Mouse (Mus musculus): ENCODE measurements around the gene E2f6. TPM values are rescaled to one million over a fixed set of nuclear protein-coding genes. Genes with fewer than 3 reads are reported as not detected.

Gene E2f6
- polyA plus RNA-seq, 1 experiment, result 40.1 TPM

DNA sequence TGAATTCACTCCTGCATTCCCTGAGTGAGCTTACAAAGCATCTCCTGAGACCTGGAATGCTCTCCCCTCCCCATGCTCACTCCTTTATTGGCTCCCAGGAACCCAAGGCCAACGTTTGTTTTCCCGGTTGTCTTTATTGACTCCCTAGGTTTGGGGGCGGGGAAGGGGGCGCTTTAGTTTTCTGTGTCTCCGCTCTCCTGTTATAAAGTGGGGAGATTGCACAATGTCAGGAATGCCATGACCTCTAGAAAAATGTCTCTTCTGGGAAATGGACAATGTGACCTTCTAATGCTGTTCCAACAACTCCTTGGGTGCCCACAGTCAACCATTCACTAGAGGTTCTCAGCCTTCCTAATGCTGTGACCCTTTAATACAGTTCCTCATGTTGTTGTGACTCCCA, 32.2 kb upstream of the E2f6 start:
- H3K27ac ChIP-seq (ENCODE audit: insufficient read depth, low read length), result no peak overlapping the region
- TF ChIP-seq POLR2A (IDR thresholded peaks at IDR 0.05; ENCODE audit: extremely low read depth, insufficient read depth, low read length) (no peak), CTCF (IDR thresholded peaks at IDR 0.05; ENCODE audit: extremely low read depth, insufficient read depth, low read length) (no peak)
- no peak overlapping the region for H3K4me3 ChIP-seq (ENCODE audit: insufficient read depth, low read length)
- no peaks in the 10 kb centered on the region for H3K4me1 ChIP-seq (ENCODE audit: control insufficient read depth, insufficient read depth, low read length)

DNA sequence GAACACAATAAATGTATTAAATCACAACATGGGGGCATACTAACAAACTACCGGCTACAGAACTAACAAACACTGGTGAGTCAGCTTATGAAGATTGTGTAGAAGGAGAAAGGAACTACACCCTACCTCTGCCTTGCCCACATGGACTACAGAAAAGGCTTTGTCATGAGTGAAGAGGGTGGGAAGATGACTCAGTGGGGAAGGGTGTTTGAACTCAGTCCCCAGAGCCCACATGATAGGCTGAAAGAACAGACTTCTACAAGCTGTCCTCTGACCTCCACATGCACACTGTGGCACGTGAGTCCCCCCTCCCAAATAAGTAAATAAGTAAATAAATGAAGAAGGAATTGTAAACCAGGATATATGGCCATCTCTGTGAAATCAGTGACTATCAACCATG, 31.6 kb upstream of the E2f6 start:
- TF ChIP-seq CTCF (IDR thresholded peaks at IDR 0.05; ENCODE audit: extremely low read depth, insufficient read depth, low read length) (no peak), POLR2A (IDR thresholded peaks at IDR 0.05; ENCODE audit: extremely low read depth, insufficient read depth, low read length) (no peak)
- no peaks in the 10 kb centered on the region for H3K4me1 ChIP-seq (ENCODE audit: control insufficient read depth, insufficient read depth, low read length)
- no peak overlapping the region for H3K4me3 ChIP-seq (ENCODE audit: insufficient read depth, low read length)
- H3K27ac ChIP-seq (ENCODE audit: insufficient read depth, low read length), result no peak overlapping the region

DNA sequence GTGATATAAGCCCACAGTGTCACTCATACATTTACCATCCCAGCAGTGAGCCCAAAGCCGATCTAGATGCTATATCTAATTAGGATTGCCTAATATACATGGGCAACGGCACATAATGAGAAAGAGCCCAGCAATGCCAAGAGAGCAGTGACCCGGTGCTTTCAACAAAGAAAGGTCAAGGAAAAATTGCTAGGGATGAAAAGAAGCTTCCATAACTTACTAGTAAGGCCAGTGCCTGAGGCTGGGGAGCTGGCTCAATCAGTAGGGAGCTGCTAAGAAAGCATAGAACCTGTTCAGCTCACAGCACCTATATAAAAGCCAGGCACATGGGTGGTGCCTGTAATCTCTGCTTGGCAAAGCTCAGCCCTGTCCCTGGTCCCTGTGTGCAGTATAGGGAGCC, 30.4 kb upstream of the E2f6 start:
- Histone ChIP-seq H3K27ac (ENCODE audit: insufficient read depth, low read length) (no peak overlapping the region), H3K4me3 (ENCODE audit: insufficient read depth, low read length) (no peak overlapping the region), H3K4me1 (ENCODE audit: control insufficient read depth, insufficient read depth, low read length) (no peaks in the 10 kb centered on the region)
- no peak for TF ChIP-seq POLR2A (IDR thresholded peaks at IDR 0.05; ENCODE audit: extremely low read depth, insufficient read depth, low read length)
- TF ChIP-seq CTCF (IDR thresholded peaks at IDR 0.05; ENCODE audit: extremely low read depth, insufficient read depth, low read length), result no peak

DNA sequence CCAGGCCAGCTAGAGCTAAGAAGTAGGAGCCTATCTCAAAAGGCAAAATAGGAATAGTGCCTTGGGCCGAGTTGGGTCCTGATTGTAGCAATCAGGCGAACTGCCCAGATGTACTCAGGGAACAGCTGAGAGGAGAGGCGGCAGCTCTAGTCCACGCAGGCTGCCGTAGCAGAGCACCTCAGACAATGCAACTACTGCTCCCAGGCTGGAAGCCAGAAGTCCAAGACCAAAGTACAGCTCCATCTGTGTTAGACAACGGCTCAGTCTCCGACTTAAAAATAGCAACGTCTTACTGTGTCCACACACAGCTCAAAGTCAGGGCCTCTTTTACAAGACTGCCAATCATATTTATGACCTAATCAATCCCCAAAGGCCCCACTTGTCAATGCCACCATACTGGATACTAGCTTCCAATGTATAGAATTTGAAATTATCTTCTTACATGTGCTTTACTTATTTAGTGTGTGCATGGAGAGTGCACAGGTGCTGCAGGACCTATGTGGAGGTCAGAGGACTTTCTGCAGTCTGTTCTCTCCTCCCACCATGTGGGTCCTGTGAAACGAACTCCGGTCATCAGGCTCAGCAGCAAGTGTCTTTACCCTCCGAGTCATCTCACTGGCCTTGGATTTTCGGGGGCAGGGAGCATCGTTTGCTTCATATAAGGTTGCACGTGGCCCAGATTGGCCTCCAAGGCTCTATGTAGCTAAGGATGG, 29.6 kb upstream of the E2f6 start:
- Histone ChIP-seq H3K27ac (ENCODE audit: insufficient read depth, low read length) (no peak overlapping the region), H3K4me3 (ENCODE audit: insufficient read depth, low read length) (no peak overlapping the region), H3K4me1 (ENCODE audit: control insufficient read depth, insufficient read depth, low read length) (no peaks in the 10 kb centered on the region)
- no peak for TF ChIP-seq POLR2A (IDR thresholded peaks at IDR 0.05; ENCODE audit: extremely low read depth, insufficient read depth, low read length)
- TF ChIP-seq CTCF (IDR thresholded peaks at IDR 0.05; ENCODE audit: extremely low read depth, insufficient read depth, low read length), result no peak

DNA sequence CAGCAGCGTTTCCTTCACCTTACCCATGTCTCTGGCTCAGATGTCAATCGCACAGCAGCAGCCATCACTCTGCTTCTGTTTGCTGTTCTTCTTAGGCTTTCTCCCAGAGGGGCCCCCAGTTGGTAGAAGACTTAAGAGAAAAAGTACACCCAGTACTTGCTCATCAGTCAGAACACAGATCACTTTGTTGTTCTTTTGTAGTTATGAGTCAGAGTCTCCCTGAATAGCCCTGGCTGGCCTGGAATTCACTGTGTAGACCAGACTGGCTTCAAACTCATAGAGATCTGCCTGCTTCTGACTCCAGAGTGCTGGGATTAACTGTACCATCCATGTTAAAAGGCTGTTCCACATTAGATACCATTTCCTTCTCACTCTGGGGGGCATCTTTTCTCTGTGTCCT, 22.2 kb upstream of the E2f6 start:
- no peak overlapping the region for H3K4me3 ChIP-seq (ENCODE audit: insufficient read depth, low read length)
- TF ChIP-seq POLR2A (IDR thresholded peaks at IDR 0.05; ENCODE audit: extremely low read depth, insufficient read depth, low read length) (no peak), CTCF (IDR thresholded peaks at IDR 0.05; ENCODE audit: extremely low read depth, insufficient read depth, low read length) (no peak)
- H3K4me1 ChIP-seq (ENCODE audit: control insufficient read depth, insufficient read depth, low read length), result no peaks in the 10 kb centered on the region
- H3K27ac ChIP-seq (ENCODE audit: insufficient read depth, low read length), result no peak overlapping the region

DNA sequence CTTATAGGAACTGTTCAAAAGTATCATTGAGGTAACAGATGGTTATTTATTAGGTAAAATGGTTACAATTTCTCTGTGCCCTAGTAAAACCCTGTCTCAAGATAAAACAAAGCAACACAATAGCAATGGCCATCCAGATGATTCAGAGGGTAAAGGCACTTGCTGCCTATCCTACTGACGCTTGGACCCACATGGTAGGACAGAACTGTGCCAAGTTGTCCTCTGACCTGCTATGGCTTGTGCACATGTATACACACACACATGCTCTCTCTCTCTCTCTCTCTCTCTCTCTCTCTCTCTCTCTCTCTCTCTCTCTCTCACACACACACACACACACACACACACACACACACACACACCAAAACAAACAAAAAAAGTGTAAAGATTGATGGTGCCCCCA, 21.6 kb upstream of the E2f6 start:
- Histone ChIP-seq H3K4me3 (ENCODE audit: insufficient read depth, low read length) (no peak overlapping the region), H3K27ac (ENCODE audit: insufficient read depth, low read length) (no peak overlapping the region), H3K4me1 (ENCODE audit: control insufficient read depth, insufficient read depth, low read length) (no peaks in the 10 kb centered on the region)
- no peak for TF ChIP-seq CTCF (IDR thresholded peaks at IDR 0.05; ENCODE audit: extremely low read depth, insufficient read depth, low read length)
- TF ChIP-seq POLR2A (IDR thresholded peaks at IDR 0.05; ENCODE audit: extremely low read depth, insufficient read depth, low read length), result no peak

DNA sequence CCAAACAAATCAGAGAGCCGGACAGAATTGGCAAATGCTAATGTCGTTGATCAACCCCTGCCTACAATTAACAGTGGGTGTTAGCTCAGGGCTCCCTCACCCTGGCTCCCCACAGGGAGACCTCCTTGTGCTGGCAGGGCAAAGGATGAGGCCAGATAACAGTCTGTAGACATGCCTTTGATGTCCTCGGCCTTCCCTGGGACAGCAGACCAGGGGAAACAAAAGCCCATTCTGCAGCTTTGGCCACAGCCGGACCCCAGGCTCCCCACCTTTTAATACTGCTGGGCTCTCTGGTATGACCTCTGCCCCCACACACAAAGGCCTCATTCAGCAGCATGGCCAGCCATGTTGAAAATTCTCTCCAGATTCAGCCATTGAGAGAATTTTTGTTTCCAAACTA, 21.0 kb upstream of the E2f6 start:
- H3K27ac ChIP-seq (ENCODE audit: insufficient read depth, low read length), result no peak overlapping the region
- no peak overlapping the region for H3K4me3 ChIP-seq (ENCODE audit: insufficient read depth, low read length)
- TF ChIP-seq POLR2A (IDR thresholded peaks at IDR 0.05; ENCODE audit: extremely low read depth, insufficient read depth, low read length) (no peak), CTCF (IDR thresholded peaks at IDR 0.05; ENCODE audit: extremely low read depth, insufficient read depth, low read length) (no peak)
- no peaks in the 10 kb centered on the region for H3K4me1 ChIP-seq (ENCODE audit: control insufficient read depth, insufficient read depth, low read length)

DNA sequence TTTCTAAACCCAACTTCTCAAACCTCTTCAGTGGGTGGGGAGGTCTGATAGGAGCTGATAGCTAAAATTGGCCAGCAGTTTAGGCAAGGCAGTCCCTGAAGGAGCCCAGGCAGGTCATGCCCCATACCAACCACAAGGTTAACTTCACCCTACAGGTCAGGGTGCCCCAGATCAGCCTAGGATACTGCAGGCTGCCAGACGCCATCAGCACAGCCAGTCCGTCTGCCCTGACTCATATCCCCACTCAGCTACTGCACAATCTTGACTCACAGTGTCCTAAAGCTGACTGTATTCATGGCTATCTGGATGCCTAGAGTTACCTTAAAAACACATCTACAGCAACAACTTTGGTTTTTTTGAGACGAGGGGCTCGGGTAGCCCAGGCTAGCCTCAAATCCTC, 20.3 kb upstream of the E2f6 start:
- Histone ChIP-seq H3K4me1 (ENCODE audit: control insufficient read depth, insufficient read depth, low read length) (no peaks in the 10 kb centered on the region), H3K27ac (ENCODE audit: insufficient read depth, low read length) (no peak overlapping the region), H3K4me3 (ENCODE audit: insufficient read depth, low read length) (no peak overlapping the region)
- TF ChIP-seq CTCF (IDR thresholded peaks at IDR 0.05; ENCODE audit: extremely low read depth, insufficient read depth, low read length) (no peak), POLR2A (IDR thresholded peaks at IDR 0.05; ENCODE audit: extremely low read depth, insufficient read depth, low read length) (no peak)

DNA sequence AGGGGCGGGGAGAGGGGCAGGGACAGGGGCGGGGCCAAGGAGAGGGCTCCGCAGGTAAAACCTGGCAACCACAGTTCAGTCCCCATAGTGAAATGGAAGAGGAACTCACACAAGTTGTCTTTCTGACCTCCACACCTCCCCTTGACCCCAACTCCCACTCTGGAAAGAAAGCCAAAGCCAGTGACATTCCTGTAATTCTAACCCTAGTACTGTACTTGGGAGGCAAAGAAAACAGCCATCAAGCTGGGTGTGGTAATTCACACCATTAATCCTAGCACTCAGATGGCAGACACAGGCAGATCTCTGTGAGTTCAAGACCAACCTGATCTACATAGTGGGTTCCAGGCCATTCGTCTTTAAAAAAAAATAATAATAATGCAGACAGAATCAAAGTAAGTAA, 17.4 kb upstream of the E2f6 start:
- Histone ChIP-seq H3K4me1 (ENCODE audit: control insufficient read depth, insufficient read depth, low read length) (no peaks in the 10 kb centered on the region), H3K4me3 (ENCODE audit: insufficient read depth, low read length) (no peak overlapping the region), H3K27ac (ENCODE audit: insufficient read depth, low read length) (no peak overlapping the region)
- TF ChIP-seq CTCF (IDR thresholded peaks at IDR 0.05; ENCODE audit: extremely low read depth, insufficient read depth, low read length) (no peak), POLR2A (IDR thresholded peaks at IDR 0.05; ENCODE audit: extremely low read depth, insufficient read depth, low read length) (no peak)

DNA sequence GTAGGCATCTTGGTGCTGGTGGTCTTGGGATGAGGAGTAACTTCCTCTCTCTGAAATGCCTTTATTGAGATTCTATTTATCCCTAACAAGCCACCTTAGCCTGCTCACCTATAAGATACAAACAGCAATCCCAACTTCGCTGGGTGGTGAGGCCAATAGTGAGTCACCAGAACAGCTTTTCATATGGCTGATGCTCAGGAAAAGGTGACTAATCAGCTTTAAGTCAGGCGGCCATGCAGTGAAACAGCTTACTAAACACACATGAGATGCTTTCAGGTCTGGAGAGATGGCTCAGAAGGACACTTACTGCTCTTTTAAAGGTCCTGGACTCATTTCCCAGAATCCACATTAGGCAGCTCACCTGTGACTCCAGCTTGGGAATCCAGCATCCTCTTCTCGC, 15.0 kb upstream of the E2f6 start:
- TF ChIP-seq POLR2A (IDR thresholded peaks at IDR 0.05; ENCODE audit: extremely low read depth, insufficient read depth, low read length) (no peak), CTCF (IDR thresholded peaks at IDR 0.05; ENCODE audit: extremely low read depth, insufficient read depth, low read length) (no peak)
- Histone ChIP-seq H3K4me3 (ENCODE audit: insufficient read depth, low read length) (no peak overlapping the region), H3K4me1 (ENCODE audit: control insufficient read depth, insufficient read depth, low read length) (peaks cover 2% of the 10 kb centered on the region; the same call in 1 of the 2 replicates), H3K27ac (ENCODE audit: insufficient read depth, low read length) (no peak overlapping the region)

All from cortical plate, adult 2 months (tissue).